Mouse (Mus musculus) heart, adult 2 months (tissue): ENCODE results near the gene Dnajc3. TPM values are rescaled to one million over a fixed set of nuclear protein-coding genes. Genes with fewer than 3 reads are reported as not detected.
A peak's percentile ranks its signal among the peaks of the same experiment; 100 is the strongest.

Experiments
- DNase-seq, 2 experiments: peaks; one replicate each; pipeline ENCODE4 v3.0.0; 2021
- H3K27ac ChIP-seq: fragments of 200-600 bp; 2 replicates; pipeline ENCODE4 v1.8.1; 2022
- H3K27me3 ChIP-seq: fragments of 200-500 bp; 2 replicates; pipeline ENCODE4 v1.6.1; 2012; ENCODE audit warnings: mild to moderate bottlenecking, low read length, inconsistent platforms, mixed read lengths; ENCODE audit not compliant: control insufficient read depth, insufficient read depth
- H3K36me3 ChIP-seq: fragments of 200-500 bp; 2 replicates; pipeline ENCODE4 v1.6.1; 2012; ENCODE audit warnings: low read length, inconsistent platforms; ENCODE audit not compliant: control insufficient read depth, insufficient read depth
- H3K4me1 ChIP-seq: fragments of 200-500 bp; 2 replicates; pipeline ENCODE4 v1.6.1; 2011; ENCODE audit warnings: low read length; ENCODE audit not compliant: control insufficient read depth, insufficient read depth
- H3K4me3 ChIP-seq: fragments of 200-600 bp; 2 replicates; pipeline ENCODE4 v1.8.1; 2022
- H3K79me2 ChIP-seq: fragments of 200-500 bp; replicated peaks from 2 replicates; pipeline ENCODE4 v1.6.1; 2012; ENCODE audit warnings: mild to moderate bottlenecking, inconsistent platforms, low read length, moderate library complexity, mixed read lengths; ENCODE audit not compliant: control insufficient read depth, insufficient read depth
- H3K9ac ChIP-seq: fragments of 200-500 bp; 2 replicates; pipeline ENCODE4 v1.6.1; 2012; ENCODE audit warnings: low read depth, mild to moderate bottlenecking, control low read depth, inconsistent platforms, low read length, mixed read lengths
- CTCF ChIP-seq: fragments of 200-600 bp; IDR thresholded peaks from 2 replicates; pipeline ENCODE4 v1.8.1; 2022; ENCODE audit warnings: antibody characterized with exemption, mild to moderate bottlenecking, moderate library complexity
- EP300 ChIP-seq: fragments of 200-500 bp; IDR thresholded peaks from 2 replicates; pipeline ENCODE4 v1.6.1; 2011; ENCODE audit warnings: low read depth, low read length, control low read depth; ENCODE audit not compliant: insufficient read depth
- POLR2A ChIP-seq: fragments of 200-500 bp; IDR thresholded peaks from 2 replicates; pipeline ENCODE4 v1.6.1; 2011; ENCODE audit warnings: mild to moderate bottlenecking, low read depth, low read length, control low read depth; ENCODE audit not compliant: insufficient read depth
- WGBS: fragments of 180-500 bp; shearing (Covaris S2); methylation state at CpG from one replicate; pipeline ENCODE4 v1.1.7; 2018; 5-methylcytosine and 5-hydroxymethylcytosine counted together
- intact Hi-C: fragments of 180-260 bp; cut with DNase I; formaldehyde crosslinking; loops from one replicate; pipeline ENCODE4 v1.15.1; 2025
- polyA plus RNA-seq: library from polyadenylated mRNA; depleted of rRNA; stranded (reverse); fragments of >200 nt; gene quantifications from 2 replicates; pipeline ENCODE4 v1.2.3, GENCODE M21; 2012
- total RNA-seq, 2 experiments: library from RNA; stranded (reverse); gene quantifications; 2 replicates each; pipeline ENCODE4 v1.2.3; 2021

Gene Dnajc3
- total and polyA plus RNA-seq, 3 experiments: 8.5 to 33.4 (median 32.5) TPM

GRCm38 (mm10) chr14:118934686-118935085 lies 3.1 kb upstream of the Dnajc3 start:
- Histone ChIP-seq H3K27ac (no peak overlapping the region), H3K4me1 (peaks cover 3% of the 10 kb centered on the region), H3K27me3 (no peaks in the 10 kb centered on the region), H3K4me3 (no peak overlapping the region), H3K79me2 (no peaks in the 10 kb centered on the region), H3K36me3 (peaks cover 6% of the 10 kb centered on the region; the same call in 1 of the 2 replicates), H3K9ac (no peak overlapping the region)
- intact Hi-C loops: loop anchor here (10.0 kb wide), 1 partner anchor 430 kb away; no protein-coding TSS in a partner anchor
- no peak for DNase-seq
- TF ChIP-seq CTCF (no peak), EP300 (no peak), POLR2A (no peak)
- WGBS: 69% methylated on average over 9 of the region's 9 CpGs

- intact Hi-C loops: loop anchor here (10.0 kb wide), 1 partner anchor 431 kb away; no protein-coding TSS in a partner anchor
- H3K36me3 ChIP-seq: peaks cover 10% of the 10 kb centered on the region
- H3K9ac ChIP-seq: no peak overlapping the region
- no peak overlapping the region for H3K27ac ChIP-seq
- H3K4me3 ChIP-seq: no peak overlapping the region
- H3K27me3 ChIP-seq: no peaks in the 10 kb centered on the region
- WGBS: 82% methylated on average over 3 of the region's 3 CpGs
- no peak for DNase-seq
- H3K4me1 ChIP-seq: peaks cover 5% of the 10 kb centered on the region
- H3K79me2 ChIP-seq: peaks cover 2% of the 10 kb centered on the region
- TF ChIP-seq EP300 (no peak), CTCF (no peak), POLR2A (no peak)
Measured at GRCm38 (mm10) chr14:118936236-118936635, 1.5 kb upstream of the Dnajc3 start.

- DNase-seq: no peak
- TF ChIP-seq EP300: no peak
- WGBS: 43% methylated on average over 4 of the region's 4 CpGs
- intact Hi-C loops: loop anchor here (10.0 kb wide), 1 partner anchor 432 kb away; no protein-coding TSS in a partner anchor
- peaks cover 7% of the 10 kb centered on the region for H3K4me1 ChIP-seq
- H3K27me3 ChIP-seq: no peaks in the 10 kb centered on the region
- peak overlapping the region; percentile 72 for H3K4me3 ChIP-seq
- peak overlapping the region; percentile 74 for H3K9ac ChIP-seq
- H3K27ac ChIP-seq: peak overlapping the region; percentile 72
- H3K79me2 ChIP-seq: peaks cover 2% of the 10 kb centered on the region
- H3K36me3 ChIP-seq: peaks cover 10% of the 10 kb centered on the region
Measured at GRCm38 (mm10) chr14:118936952-118937351, 824 bp upstream of the Dnajc3 start.

- Histone ChIP-seq H3K27ac (peak overlapping the region; percentile 100), H3K9ac (peak overlapping the region; percentile 94), H3K4me1 (peaks cover 8% of the 10 kb centered on the region), H3K4me3 (peak overlapping the region; percentile 95), H3K27me3 (no peaks in the 10 kb centered on the region), H3K79me2 (peaks cover 2% of the 10 kb centered on the region), H3K36me3 (peaks cover 10% of the 10 kb centered on the region)
- 0% methylated on average over 7 of the region's 7 CpGs for WGBS
- intact Hi-C loops: loop anchor here (1.0 to 10.0 kb wide), 2 partner anchors 69 to 434 kb away; no protein-coding TSS in a partner anchor
- DNase-seq: peak in 1 of 2 experiments; percentile 36
- TF ChIP-seq EP300: 0 out of 2 replicates have a peak, but pooled peaks have one; percentile 15
- TF ChIP-seq POLR2A: 0 out of 2 replicates have a peak, but pooled peaks have one; percentile 10
- no peak for TF ChIP-seq CTCF
Measured at GRCm38 (mm10) chr14:118938551-118938950, 775 bp downstream of the Dnajc3 start.

GRCm38 (mm10) chr14:118940796-118941495 lies 3.2 kb downstream of the Dnajc3 start:
- Histone ChIP-seq H3K79me2 (peaks cover 9% of the 10 kb centered on the region), H3K27me3 (no peaks in the 10 kb centered on the region), H3K27ac (no peak overlapping the region), H3K4me3 (no peak overlapping the region), H3K4me1 (peaks cover 11% of the 10 kb centered on the region), H3K36me3 (peaks cover 16% of the 10 kb centered on the region), H3K9ac (peak overlapping the region; percentile 15; the same call in 1 of the 2 replicates)
- intact Hi-C loops: loop anchor here (10.0 kb wide), 1 partner anchor 116 kb away; no protein-coding TSS in a partner anchor
- DNase-seq: no peak
- WGBS: 44% methylated on average over 4 of the region's 4 CpGs
- TF ChIP-seq CTCF (no peak), POLR2A (no peak), EP300 (no peak)

- Histone ChIP-seq H3K9ac (no peak overlapping the region), H3K27ac (no peak overlapping the region), H3K27me3 (no peaks in the 10 kb centered on the region)
Measured at GRCm38 (mm10) chr14:118942076-118942475, 4.3 kb downstream of the Dnajc3 start.

More at GRCm38 (mm10) chr14:118942076-118942475, 4.3 kb downstream of the Dnajc3 start:
- H3K4me3 ChIP-seq: no peak overlapping the region
- TF ChIP-seq EP300: no peak
- intact Hi-C loops: loop anchor here (10.0 kb wide), 1 partner anchor 117 kb away; no protein-coding TSS in a partner anchor
- H3K36me3 ChIP-seq: peaks cover 16% of the 10 kb centered on the region
- peaks cover 9% of the 10 kb centered on the region for H3K79me2 ChIP-seq
- DNase-seq: no peak
- WGBS: 50% methylated on average over 12 of the region's 12 CpGs
- H3K4me1 ChIP-seq: peaks cover 11% of the 10 kb centered on the region
